Mouse (Mus musculus) adrenal gland, adult (tissue): ENCODE data around the gene Cacng3.

Source experiments
- DNase-seq, 2 experiments: peaks; one replicate each; pipeline ENCODE4 v3.0.0; 2022 to 2023; ENCODE audit warnings: low spot score in 1 of 2; ENCODE audit not compliant: inconsistent age in 2 of 2

Gene Cacng3

DNA sequence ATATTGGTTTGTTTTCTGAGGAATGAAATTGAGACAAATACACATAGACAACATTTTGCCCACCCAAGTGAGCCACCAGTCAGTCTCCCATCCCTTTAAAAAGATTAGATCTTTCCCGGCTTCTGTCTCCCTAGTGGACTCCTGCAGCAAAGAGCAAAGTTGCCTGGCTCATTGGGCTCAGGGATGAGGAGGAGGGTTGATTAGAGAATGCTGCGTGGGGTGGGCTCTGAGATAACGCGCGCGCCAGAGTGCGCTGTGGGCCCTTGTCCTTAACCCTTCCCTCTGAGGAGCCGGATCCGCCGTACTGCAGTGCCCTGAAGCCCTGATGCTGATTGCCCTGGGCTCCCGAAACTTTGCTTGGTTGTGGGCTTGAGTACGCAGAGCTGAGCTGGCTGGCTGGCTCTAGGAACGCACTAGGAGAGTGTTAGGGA, at the start of gene Cacng3:
TSS of gene Cacng3 (plus strand) at position 51 of the 431 bp plus-strand sequence.
- no peak for DNase-seq

DNA sequence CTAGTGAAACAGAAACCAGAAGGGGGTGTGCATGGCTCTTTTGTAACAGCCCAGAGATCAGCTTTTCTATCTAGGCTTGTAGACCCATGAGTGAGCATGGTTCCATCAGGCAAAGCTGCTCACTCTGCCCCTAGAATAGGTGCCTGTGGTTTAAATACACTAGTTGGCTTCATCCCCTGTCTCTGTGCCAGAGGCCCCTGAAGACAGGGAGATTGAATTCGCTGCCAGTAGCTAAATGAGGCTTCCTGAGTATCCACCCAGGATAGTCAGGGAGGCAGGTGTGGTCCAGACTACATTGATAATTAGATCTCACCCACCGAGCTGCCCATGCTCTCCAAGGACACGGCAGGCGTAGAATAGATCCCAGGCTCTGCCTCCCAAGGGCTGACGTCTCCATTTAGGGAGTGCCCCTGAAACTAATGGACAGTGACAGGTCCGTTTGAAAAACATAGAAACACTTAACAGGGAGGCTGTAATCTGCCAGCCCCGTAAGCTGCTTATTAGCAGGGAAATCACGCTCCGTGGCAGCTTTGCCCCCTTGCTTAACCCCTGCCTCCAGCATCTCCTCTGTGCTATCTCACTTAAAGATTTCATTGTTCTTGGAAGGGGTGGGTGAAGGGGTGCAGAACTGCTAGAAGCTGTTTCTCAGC, 48.0 kb upstream of the Cacng3 start:
- DNase-seq: peak; percentile 11 to 38

GRCm38 (mm10) chr7:122623753-122624152, 46.5 kb upstream of the Cacng3 start:
- no peak for DNase-seq

DNA sequence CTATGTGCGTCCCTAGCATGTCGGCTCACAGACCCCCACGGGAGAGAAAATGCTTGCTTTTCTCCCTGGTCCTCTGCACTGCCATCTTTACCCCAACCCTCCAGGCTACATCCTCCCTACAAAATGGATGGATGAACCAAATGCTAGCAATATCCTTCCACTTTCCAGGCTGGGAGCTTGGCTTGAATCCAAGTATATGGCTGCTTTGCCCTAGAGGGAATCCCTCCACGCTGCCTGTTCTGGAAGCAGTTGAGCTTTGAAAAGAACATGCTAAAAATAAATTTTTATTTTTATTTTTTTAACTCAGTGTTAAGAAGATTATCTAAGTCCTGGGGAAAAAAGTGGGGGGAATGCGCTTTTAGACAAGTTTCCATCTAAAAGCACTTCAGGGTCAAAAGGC, 42.2 kb upstream of the Cacng3 start:
- no peak for DNase-seq

DNA sequence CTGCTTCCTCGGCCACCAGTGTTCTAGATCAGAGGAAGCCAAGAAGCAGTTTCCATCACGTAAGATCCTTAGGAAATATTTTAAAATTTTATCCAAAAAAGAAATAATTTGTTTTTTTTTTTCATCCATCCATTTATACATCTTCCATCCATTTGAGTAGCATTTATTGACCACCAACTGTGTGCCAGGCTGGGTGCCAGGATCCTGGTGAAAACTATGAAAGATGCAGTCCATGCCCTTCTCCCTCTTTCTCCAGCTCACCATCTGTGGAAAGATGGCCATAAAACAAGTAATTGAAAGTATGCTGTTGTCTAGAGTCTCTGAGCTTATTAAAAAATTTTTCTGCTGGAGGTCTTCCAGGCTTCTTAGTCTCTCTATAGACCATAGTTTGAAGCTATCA, 39.9 kb upstream of the Cacng3 start:
- no peak for DNase-seq

- no peak for DNase-seq
These were observed 39.1 kb upstream of the Cacng3 start for GRCm38 (mm10) chr7:122631151-122631550.

DNA sequence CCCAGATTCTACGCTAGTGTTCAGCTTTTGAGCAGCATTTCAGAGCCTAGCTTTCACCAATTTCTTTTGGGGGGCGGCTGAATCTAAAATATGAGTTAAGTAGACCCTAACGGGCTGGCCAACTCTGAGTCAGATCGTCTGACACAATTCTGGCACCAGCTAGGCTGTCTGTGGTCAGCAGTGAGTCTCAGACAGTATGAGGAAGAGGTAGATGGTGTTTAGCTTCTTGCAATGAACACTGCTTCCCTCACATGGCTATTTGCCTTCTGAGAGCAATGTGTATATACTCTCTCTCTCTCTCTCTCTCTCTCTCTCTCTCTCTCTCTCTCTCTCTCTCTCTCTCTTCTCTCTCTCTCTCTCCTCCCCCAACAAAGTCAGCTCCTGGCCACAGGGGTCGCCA, 37.3 kb upstream of the Cacng3 start:
- no peak for DNase-seq

DNA sequence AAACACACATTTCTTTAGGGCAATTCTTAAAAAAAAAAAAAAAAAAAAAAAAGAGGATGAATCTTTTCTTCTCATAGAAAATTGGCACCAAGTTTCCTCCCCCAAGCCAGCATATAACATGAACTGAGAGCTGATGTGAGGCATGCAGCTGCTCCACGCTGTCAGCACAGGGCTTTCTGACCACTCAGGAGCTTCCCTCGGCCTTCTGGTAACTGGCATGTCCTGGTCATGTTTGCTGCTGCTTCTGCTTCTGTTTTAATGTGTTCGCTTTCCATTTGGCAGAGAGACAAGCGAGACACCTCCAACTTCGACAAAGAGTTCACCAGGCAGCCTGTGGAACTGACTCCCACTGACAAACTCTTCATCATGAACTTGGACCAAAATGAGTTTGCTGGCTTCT, 36.8 kb upstream of the Cacng3 start:
- DNase-seq: no peak

DNA sequence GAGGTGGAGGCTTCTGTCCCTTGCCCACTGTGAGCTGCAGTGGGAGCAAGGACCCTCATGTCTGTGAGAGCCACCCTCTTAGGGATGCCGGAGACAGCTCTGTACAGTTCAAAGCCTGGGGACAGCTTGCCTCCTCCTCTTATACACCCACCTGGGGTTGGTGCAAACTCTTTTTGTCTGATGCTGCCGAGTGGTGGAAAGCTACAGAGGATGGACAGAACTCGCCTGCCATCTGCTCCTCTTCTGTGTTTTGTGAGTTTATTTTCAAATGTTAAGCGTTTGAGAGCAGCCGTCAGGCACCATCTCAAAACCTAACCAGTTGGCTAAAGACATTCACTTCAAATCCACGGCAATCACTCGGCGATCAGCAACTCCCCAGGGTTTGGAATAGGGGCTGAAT, 26.6 kb upstream of the Cacng3 start:
- no peak for DNase-seq

- DNase-seq: no peak
These were observed 21.0 kb upstream of the Cacng3 start for GRCm38 (mm10) chr7:122649306-122649705.

DNA sequence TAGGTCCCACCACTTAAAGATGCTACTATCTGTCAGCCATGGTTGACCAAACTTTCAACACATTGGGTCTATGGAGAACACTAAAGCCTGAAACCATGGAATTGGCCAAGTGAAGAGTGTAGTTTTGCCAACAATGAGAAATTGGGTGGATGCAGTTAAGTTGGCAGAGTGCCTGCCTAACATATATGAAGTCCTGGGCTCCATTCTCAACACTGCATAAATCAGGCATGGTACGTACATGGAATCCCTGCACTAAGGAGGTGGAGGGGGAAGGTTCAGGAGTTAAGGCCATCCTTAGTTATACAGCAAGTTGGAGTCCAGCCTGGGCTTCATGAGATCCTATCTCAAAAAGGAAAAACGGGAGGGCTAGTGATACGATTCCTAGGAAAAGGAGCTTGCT, 17.8 kb upstream of the Cacng3 start:
- DNase-seq: no peak

DNA sequence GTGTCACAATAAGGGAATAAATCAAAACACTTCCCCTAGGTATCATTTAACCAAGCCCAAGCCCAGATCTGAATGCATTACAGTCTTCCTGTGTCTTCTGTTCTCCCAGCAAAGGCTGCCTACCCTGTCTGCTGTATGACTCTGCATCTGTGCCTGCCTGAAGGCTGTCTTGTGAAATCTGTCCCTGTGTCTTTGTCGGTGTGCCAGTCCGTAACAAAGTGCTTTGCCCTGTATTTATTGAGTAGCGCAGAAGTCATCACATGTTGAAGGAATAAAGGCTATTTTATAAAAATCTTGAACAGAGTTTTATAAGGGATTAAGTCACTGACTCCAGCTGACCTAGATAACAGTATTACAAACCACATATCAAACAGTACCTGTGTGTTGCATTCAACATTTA, 13.6 kb upstream of the Cacng3 start:
- DNase-seq: no peak

- no peak for DNase-seq
These were observed 12.7 kb upstream of the Cacng3 start for GRCm38 (mm10) chr7:122657423-122658126.

- no peak for DNase-seq
These were observed 4.8 kb upstream of the Cacng3 start for GRCm38 (mm10) chr7:122665311-122666049.

- peak in 1 of 2 experiments; percentile 50 for DNase-seq
These were observed 2.4 kb upstream of the Cacng3 start for GRCm38 (mm10) chr7:122667903-122668302.

GRCm38 (mm10) chr7:122670873-122671641, 765 bp downstream of the Cacng3 start:
- DNase-seq: peak; percentile 85 to 95

DNA sequence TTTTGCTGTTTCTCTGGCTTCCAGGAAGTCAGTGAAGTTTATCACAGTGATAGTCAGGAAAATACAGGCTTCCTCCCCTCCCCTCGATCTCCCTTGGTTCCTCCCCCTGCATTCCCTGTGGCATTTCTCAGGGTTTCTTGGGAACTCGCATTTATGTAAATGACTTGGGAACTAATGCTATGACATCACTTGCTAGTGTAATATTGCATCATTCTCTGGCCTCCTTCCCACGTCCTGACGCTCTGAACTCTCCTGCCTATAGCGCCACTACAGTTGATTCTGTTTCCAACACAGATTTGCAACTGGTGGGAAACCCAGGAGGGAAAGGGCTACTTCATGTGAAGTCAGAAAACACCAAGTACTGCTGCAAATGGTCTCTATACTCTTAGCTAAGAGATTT, 2.7 kb downstream of the Cacng3 start:
- DNase-seq: no peak

DNA sequence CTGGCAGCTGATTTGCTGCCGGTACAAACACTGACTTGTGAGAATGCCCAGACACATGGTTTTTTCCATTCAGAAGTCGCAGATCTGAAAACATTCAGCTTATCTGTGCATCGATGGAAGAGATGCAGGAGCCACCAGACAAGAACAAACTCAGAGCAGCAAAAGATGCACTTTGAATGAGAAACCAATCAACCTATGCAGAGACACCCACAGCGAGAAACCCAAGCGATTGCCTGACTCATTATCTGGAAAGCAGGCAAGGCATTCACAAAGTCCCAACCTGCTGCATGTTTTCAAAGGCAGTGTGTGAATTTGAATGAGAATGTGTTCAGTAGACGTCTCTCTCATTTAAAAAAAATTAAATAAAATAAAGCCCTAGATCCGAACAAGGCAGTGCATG, 4.9 kb downstream of the Cacng3 start:
- DNase-seq: no peak

DNA sequence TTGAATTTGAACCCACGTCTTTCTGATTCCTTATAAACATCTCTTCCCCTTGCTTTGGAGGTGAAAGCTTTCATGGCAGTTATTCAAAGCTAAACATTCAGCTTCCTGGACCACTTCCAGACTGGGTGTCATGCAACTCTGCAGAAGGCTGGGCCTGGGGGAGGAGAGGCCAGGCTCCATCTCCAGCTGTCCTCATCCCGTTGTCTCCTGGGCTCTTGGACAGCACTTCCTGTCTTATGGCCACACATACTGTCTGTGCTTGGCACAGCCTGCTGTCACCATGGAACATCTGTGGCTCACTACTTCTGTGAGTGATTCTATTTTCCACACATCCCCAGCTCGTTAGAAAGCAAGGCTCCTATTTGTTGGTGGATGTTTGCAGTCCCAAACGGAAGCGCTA, 31.5 kb downstream of the Cacng3 start:
- no peak for DNase-seq

GRCm38 (mm10) chr7:122702443-122702842, 32.2 kb downstream of the Cacng3 start:
- DNase-seq: no peak

GRCm38 (mm10) chr7:122706736-122707135, 36.4 kb downstream of the Cacng3 start:
- no peak for DNase-seq
